Mouse (Mus musculus): ENCODE measurements around the gene H1fx. TPM values are rescaled to one million over a fixed set of nuclear protein-coding genes. Genes with fewer than 3 reads are reported as not detected.

The H1fx gene
- polyA plus RNA-seq, 1 experiment from 2014 or later: 25.5 TPM

DNA sequence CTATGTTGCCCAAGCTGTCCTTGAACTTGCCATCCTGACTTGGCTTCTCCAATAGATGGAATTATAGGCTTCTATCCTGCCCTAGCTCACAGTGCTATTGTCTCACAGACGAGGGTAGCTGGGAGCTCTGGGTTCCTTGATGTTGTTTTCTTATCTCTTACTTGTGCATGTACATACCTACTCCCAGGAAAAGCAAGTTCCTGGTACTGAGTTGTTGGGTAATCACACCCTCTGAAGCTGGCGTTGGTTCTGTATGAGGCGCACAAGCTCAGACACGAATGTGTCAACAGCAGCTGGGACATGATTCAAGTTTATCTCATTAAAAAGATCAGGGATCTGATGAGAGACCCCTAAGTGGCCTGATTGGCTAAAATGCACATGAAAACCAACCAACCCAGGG lies 22.0 kb upstream of the H1fx start:
- peaks cover 90% of the 10 kb centered on the region for H3K36me3 ChIP-seq
- ATAC-seq: no peak
- 92% methylated on average over 4 of the region's 4 CpGs for WGBS

DNA sequence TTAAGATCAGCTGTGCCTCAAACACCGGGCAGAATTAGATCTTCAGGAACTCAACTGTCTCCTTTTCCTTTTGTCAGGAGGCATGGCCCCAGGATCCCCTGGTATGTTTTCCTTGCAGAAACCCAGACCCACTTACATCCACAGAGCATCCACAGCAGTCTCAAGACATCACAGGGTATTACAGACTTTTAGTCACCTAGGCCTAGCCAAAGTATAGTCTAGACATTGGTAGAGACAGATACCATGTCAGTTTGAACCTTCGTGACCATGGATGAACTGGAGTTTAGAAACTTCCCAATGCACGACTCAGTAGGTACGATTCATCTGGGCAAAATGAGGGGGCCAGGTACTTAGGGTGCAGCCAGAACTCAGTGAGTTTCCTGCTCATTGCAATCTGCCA lies 16.9 kb upstream of the H1fx start:
- Histone ChIP-seq H3K9me3 (no peaks in the 10 kb centered on the region), H3K36me3 (peaks cover 48% of the 10 kb centered on the region), H3K27ac (no peak overlapping the region), H3K4me2 (replicated peaks) (no peak overlapping the region), H3K9ac (replicated peaks) (no peak overlapping the region), H3K27me3 (no peaks in the 10 kb centered on the region), H3K4me1 (replicated peaks) (peaks cover 16% of the 10 kb centered on the region), H3K4me3 (replicated peaks) (no peak overlapping the region)
- ATAC-seq: no peak
- WGBS: 87% methylated on average over 4 of the region's 4 CpGs

More for the DNA sequence above, 22.0 kb upstream of the H1fx start:
- no peak overlapping the region for H3K9ac ChIP-seq (replicated peaks)
- H3K4me1 ChIP-seq (replicated peaks): no peaks in the 10 kb centered on the region
- no peak overlapping the region for H3K4me3 ChIP-seq (replicated peaks)
- H3K9me3 ChIP-seq: no peaks in the 10 kb centered on the region
- no peak overlapping the region for H3K4me2 ChIP-seq (replicated peaks)
- H3K27me3 ChIP-seq: no peaks in the 10 kb centered on the region
- no peak overlapping the region for H3K27ac ChIP-seq

- ATAC-seq: peak; percentile 46
- 64% methylated on average over 7 of the region's 7 CpGs for WGBS
Observed at GRCm38 (mm10) chr6:87997706-87998265, 16.3 kb upstream of the H1fx start.

DNA sequence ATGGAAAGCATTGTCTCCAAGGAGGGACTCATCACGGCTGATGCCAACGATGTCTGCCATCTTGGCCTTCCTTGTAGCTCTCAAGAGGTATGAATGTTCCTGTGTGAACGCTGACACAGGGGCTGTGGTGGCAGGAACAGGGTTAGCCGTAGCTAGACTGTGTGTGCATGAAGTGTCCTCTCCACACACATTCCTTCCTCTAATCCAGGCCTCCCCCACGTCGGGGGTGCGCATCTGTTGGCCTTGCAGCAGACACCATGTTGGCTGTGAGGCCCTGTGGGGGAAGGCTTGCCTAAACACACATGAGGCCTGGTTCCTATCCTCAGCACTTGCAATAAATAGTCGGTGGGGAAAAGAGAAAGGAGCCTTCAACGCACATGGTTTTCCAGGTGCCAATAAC lies 15.2 kb upstream of the H1fx start:
- Histone ChIP-seq H3K9me3 (no peaks in the 10 kb centered on the region), H3K27me3 (no peaks in the 10 kb centered on the region), H3K4me1 (replicated peaks) (peaks cover 34% of the 10 kb centered on the region), H3K36me3 (peaks cover 30% of the 10 kb centered on the region), H3K4me2 (replicated peaks) (no peak overlapping the region), H3K27ac (no peak overlapping the region), H3K9ac (replicated peaks) (no peak overlapping the region), H3K4me3 (replicated peaks) (no peak overlapping the region)
- ATAC-seq: no peak
- WGBS: 88% methylated on average over 9 of the region's 9 CpGs

More at GRCm38 (mm10) chr6:87997706-87998265, 16.3 kb upstream of the H1fx start:
- Histone ChIP-seq H3K4me1 (replicated peaks) (peaks cover 22% of the 10 kb centered on the region), H3K9ac (replicated peaks) (no peak overlapping the region), H3K27me3 (no peaks in the 10 kb centered on the region), H3K9me3 (no peaks in the 10 kb centered on the region), H3K36me3 (peaks cover 42% of the 10 kb centered on the region), H3K27ac (no peak overlapping the region; the same call in 1 of the 2 replicates), H3K4me2 (replicated peaks) (no peak overlapping the region), H3K4me3 (replicated peaks) (no peak overlapping the region)

- Histone ChIP-seq H3K9me3 (no peaks in the 10 kb centered on the region), H3K36me3 (peaks cover 19% of the 10 kb centered on the region), H3K4me1 (replicated peaks) (peaks cover 37% of the 10 kb centered on the region), H3K4me2 (replicated peaks) (no peak overlapping the region), H3K27me3 (no peaks in the 10 kb centered on the region), H3K27ac (peak overlapping the region; percentile 91; the same call in 1 of the 2 replicates), H3K9ac (replicated peaks) (no peak overlapping the region), H3K4me3 (replicated peaks) (no peak overlapping the region)
- 83% methylated on average over 4 of the region's 4 CpGs for WGBS
- no peak for ATAC-seq
Observed at GRCm38 (mm10) chr6:87995519-87995918, 14.1 kb upstream of the H1fx start.

DNA sequence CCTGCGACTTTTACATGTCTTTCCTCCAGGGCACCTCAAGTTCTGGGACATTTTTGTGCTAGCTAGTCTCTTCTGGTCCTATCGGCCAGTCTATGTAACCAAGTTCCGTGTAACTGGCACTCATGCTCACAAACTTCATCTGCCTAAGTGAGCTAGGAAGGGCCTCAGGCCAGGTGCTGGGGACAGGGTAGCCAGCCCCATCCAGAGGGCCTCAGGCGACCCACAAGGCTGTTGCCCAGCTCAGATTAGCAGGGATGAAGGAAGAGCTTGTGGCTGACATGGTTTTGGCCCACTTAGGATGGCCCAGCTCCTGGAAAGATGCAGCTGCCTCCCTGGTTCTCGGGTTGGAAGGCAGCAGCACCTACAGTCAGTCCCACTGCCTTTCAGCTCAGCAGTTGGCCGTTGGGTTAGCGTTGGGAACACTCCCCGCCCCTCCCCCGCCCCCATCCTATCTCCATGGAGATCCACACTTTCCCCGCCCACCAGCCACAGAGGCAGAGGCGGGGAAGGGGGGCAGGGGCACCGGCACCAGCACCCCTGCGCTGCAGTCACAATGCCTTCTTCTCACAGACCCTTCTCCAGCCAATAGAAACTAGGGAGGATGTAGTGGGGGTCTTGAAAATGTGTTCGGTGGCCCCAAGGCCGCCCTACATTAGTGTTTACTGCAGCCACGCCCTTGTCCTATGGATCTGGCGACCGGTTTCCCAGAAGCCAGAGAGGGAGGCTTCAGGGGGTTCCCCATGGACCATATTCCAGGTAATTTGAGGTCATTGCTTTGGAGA lies 12.5 kb upstream of the H1fx start:
- Histone ChIP-seq H3K4me1 (replicated peaks) (peaks cover 37% of the 10 kb centered on the region), H3K9me3 (no peaks in the 10 kb centered on the region), H3K4me3 (replicated peaks) (peak overlapping the region; percentile 31), H3K27me3 (no peaks in the 10 kb centered on the region), H3K4me2 (replicated peaks) (peak overlapping the region; percentile 57), H3K27ac (peak overlapping the region; percentile 91), H3K9ac (replicated peaks) (peak overlapping the region; percentile 62), H3K36me3 (peaks cover 11% of the 10 kb centered on the region)
- WGBS: 5% methylated on average over 18 of the region's 18 CpGs
- peak; percentile 85 for ATAC-seq

- H3K4me1 ChIP-seq (replicated peaks): peaks cover 37% of the 10 kb centered on the region
- peaks cover 15% of the 10 kb centered on the region for H3K36me3 ChIP-seq
- WGBS: 15% methylated on average over 6 of the region's 6 CpGs
- no peak overlapping the region for H3K27ac ChIP-seq
- H3K9ac ChIP-seq (replicated peaks): no peak overlapping the region
- no peak for ATAC-seq
- no peaks in the 10 kb centered on the region for H3K9me3 ChIP-seq
- H3K4me2 ChIP-seq (replicated peaks): no peak overlapping the region
- H3K4me3 ChIP-seq (replicated peaks): no peak overlapping the region
- no peaks in the 10 kb centered on the region for H3K27me3 ChIP-seq
Observed at GRCm38 (mm10) chr6:87992733-87993132, 11.3 kb upstream of the H1fx start.

DNA sequence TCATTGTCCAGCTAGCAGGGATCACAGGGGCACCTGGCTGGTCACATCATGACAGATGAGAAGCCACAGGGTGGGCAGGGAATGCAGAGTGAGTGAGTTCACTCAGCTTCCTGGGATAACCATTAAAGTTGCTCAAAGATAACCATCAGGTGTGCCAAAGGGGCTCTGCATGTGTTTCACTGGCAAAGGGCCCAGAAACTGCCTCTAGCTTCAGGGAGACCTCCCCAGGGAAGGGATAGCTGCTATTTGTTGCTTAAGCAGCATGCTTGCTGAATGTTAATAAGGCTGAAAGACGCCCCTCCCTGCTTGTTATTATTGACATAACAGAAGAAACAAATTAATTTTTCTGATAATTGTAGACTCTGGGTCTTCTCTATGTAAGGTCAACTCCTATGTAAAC lies 10.4 kb upstream of the H1fx start:
- no peak overlapping the region for H3K4me3 ChIP-seq (replicated peaks)
- no peaks in the 10 kb centered on the region for H3K9me3 ChIP-seq
- H3K36me3 ChIP-seq: peaks cover 19% of the 10 kb centered on the region
- H3K4me1 ChIP-seq (replicated peaks): peaks cover 37% of the 10 kb centered on the region
- no peak overlapping the region for H3K9ac ChIP-seq (replicated peaks)
- WGBS: 48% methylated on average over 1 of the region's 1 CpGs
- H3K27ac ChIP-seq: no peak overlapping the region
- H3K27me3 ChIP-seq: no peaks in the 10 kb centered on the region
- no peak for ATAC-seq
- H3K4me2 ChIP-seq (replicated peaks): no peak overlapping the region

DNA sequence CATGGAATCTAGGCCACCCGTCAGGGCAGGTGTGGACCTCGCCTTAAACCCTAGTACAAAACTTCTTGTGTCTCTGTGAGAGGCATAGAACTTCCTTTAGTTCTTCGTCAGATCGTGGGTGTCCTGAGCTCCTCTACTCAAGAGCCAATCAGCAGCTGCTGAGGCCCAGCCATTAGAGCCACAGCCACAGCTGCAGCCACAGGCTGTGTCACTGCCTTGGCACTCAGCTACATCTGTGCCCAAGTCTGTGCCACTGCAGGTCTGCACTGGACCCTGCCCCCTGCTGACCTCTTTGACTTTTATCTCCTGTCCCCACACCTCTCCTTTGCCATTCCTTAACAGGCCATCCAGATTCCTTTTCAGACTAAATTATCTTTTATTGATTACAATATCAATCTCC lies 9.8 kb upstream of the H1fx start:
- peaks cover 26% of the 10 kb centered on the region for H3K36me3 ChIP-seq
- H3K27me3 ChIP-seq: no peaks in the 10 kb centered on the region
- peaks cover 37% of the 10 kb centered on the region for H3K4me1 ChIP-seq (replicated peaks)
- no peaks in the 10 kb centered on the region for H3K9me3 ChIP-seq
- H3K4me3 ChIP-seq (replicated peaks): no peak overlapping the region
- ATAC-seq: no peak
- H3K27ac ChIP-seq: no peak overlapping the region
- no peak overlapping the region for H3K4me2 ChIP-seq (replicated peaks)
- H3K9ac ChIP-seq (replicated peaks): no peak overlapping the region
- WGBS: 64% methylated on average over 4 of the region's 4 CpGs

GRCm38 (mm10) chr6:87982506-87982905 lies 1.1 kb upstream of the H1fx start:
- Histone ChIP-seq H3K9me3 (no peaks in the 10 kb centered on the region), H3K9ac (replicated peaks) (peak overlapping the region; percentile 98), H3K4me3 (replicated peaks) (peak overlapping the region; percentile 97), H3K4me2 (replicated peaks) (peak overlapping the region; percentile 76), H3K27me3 (no peaks in the 10 kb centered on the region), H3K4me1 (replicated peaks) (peaks cover 22% of the 10 kb centered on the region), H3K27ac (peak overlapping the region; percentile 95), H3K36me3 (peaks cover 37% of the 10 kb centered on the region)
- no peak for ATAC-seq
- WGBS: 78% methylated on average over 9 of the region's 9 CpGs

DNA sequence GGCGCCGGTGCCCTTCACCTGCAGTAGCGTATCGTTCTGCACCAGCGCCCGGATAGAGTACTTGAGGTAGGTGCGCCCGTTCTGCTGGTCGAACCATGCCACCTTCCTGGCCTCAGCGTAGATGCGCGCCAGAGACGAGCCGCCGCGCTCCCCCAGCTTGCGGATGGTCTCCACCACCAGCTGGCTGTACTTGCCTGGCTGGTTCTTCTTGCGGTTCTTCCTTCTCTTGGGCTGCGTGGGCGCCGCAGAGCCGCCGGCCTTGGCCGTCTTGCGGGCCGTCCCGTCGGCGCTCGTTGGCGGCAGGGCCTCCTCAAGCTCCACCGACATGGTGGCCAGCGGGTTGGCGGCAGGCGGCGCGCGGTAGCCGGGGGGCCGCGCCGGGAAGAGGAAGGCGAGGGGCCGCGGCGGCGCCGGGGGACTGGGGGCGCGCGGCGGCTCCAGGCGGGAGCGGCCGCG lies 379 bp downstream of the H1fx start:
- peaks cover 24% of the 10 kb centered on the region for H3K36me3 ChIP-seq
- no peaks in the 10 kb centered on the region for H3K9me3 ChIP-seq
- peak overlapping the region; percentile 95 for H3K27ac ChIP-seq
- H3K9ac ChIP-seq (replicated peaks): peak overlapping the region; percentile 98
- H3K4me2 ChIP-seq (replicated peaks): peak overlapping the region; percentile 76
- peak overlapping the region; percentile 97 for H3K4me3 ChIP-seq (replicated peaks)
- ATAC-seq: peak; percentile 46
- H3K4me1 ChIP-seq (replicated peaks): peaks cover 22% of the 10 kb centered on the region
- 0% methylated on average over 25 of the region's 56 CpGs for WGBS
- no peaks in the 10 kb centered on the region for H3K27me3 ChIP-seq

DNA sequence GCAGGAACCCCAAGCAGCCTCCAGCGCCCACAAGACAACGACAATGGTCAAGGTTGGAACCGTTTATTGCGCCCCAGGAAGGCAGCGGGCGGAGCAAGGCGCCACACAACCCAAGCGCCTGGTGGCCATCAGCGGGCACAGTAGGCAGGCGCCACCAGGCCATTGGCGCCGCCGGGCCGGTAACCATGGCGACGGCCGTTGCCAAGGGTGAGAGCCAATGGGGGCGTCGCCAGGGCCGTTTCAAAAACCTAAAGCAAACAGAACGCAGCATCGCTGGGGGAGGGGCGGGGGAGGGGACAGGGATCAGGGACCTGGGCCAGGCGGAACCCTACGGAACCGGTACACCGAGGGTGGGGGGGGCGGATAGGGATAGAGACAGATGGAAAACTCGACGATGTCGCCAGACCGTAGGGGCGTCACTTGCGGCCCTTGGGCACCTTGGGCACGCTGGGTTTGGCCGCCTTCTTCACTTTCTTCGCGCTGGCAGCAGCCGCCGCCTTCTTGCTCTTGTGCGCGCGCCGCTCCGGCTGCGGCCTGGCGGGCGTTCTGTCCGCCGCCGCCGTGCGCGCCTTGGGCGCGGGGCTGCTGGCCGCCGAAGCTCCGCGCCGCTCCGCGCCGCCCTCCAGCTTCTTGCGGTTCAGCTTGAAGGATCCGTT lies 935 bp downstream of the H1fx start:
- Histone ChIP-seq H3K36me3 (peaks cover 22% of the 10 kb centered on the region), H3K27me3 (no peaks in the 10 kb centered on the region), H3K27ac (peak overlapping the region; percentile 95), H3K4me1 (replicated peaks) (peaks cover 22% of the 10 kb centered on the region), H3K4me3 (replicated peaks) (peak overlapping the region; percentile 97), H3K9ac (replicated peaks) (peak overlapping the region; percentile 98), H3K9me3 (no peaks in the 10 kb centered on the region), H3K4me2 (replicated peaks) (peak overlapping the region; percentile 76)
- peak; percentile 92 for ATAC-seq
- 0% methylated on average over 47 of the region's 66 CpGs for WGBS
